Mouse (Mus musculus): Measurements from ENCODE around the gene Hoxd9.

DNA sequence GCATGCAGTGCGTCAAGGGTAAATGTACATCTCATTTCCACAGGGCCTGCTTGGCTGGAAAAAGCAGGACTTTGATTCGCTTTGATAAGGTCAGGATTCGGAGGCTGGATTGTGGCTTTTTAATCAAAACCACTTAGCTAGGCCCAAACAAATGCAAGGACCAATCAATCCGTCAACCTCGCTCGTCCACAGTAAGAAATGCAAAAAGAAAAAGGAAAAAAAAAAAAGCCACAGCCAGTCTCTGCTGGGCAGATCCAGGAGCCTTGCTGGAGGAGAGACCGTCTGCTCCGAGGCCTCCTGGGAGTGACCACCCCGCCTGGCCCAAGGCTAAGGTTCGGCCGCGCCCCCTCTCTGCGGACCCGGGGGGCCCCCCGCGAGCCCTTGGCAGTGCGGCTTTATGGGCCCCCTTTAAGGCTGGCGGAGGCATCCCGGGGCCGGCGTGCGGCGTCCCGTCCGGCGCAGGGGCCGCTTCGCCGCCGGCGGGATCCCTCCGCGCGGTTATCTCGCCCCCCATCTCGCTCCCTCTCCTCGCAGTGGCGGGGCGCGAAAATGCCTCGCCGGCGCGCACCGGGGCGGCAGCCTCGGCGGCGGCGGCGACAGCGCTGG lies 7.0 kb downstream of the Hoxd9 start, which contains the start of gene Hoxd8:
- TF ChIP-seq POLR2A (IDR thresholded peaks at IDR 0.05; ENCODE audit: insufficient read depth, low read length) (no peak), CTCF (IDR thresholded peaks at IDR 0.05; ENCODE audit: low read depth, low read length) (no peak)

All from ES-Bruce4 (cell line).